Mouse (Mus musculus): ENCODE results near the gene Misp.

The Misp gene

DNA sequence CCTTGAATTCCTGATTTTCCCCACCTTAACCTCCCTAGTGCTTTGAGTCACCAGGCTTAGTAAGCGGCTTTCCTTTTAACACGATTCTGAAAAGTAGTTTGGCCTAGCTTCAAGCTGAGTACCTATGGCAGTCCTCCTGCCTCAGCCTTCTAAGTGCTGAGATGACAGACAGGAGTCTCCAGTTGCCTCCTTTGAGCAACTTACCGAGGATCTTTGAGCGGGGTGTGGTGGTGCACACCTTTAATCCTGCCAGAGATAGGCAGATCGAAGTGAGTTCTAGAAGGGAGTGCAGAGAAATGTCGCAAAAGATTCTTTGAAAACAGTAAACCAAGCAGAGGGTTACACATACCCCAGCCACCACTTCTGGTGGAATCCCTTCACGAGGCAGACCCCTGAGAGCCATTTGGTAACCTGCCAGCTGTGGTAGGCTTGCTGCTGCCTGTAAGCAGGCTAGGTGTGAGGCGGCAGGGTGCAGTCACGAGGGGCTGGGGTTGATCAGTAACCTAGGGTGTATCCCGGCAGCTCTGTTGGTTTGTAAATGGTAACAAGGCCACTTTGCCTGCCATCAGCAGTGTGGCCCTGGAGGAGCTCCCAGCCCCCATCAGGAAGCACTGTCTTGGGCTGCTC lies 34.9 kb downstream of the Misp start:
- no peak for DNase-seq (ENCODE audit: low spot score)

DNA sequence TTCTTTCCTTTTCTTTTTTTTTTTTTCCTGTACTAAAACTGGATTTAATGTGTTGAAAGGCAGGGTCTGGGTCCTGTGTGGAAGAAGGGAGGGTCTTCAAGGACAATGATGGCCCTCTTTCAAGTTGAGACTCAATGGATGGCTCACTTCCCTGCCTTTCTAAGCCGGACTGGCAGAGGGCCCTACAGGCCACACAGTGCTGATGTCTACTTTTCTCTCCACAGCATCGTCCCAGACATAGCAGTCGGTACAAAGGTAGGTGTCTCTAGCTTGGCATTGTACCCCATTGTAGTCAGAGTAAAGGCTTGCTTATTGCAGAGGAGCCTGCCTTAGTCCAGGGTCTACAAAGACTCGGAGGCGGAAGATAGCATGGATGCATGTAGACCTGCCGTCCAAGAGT lies 35.5 kb downstream of the Misp start:
- DNase-seq (ENCODE audit: low spot score), result no peak

DNA sequence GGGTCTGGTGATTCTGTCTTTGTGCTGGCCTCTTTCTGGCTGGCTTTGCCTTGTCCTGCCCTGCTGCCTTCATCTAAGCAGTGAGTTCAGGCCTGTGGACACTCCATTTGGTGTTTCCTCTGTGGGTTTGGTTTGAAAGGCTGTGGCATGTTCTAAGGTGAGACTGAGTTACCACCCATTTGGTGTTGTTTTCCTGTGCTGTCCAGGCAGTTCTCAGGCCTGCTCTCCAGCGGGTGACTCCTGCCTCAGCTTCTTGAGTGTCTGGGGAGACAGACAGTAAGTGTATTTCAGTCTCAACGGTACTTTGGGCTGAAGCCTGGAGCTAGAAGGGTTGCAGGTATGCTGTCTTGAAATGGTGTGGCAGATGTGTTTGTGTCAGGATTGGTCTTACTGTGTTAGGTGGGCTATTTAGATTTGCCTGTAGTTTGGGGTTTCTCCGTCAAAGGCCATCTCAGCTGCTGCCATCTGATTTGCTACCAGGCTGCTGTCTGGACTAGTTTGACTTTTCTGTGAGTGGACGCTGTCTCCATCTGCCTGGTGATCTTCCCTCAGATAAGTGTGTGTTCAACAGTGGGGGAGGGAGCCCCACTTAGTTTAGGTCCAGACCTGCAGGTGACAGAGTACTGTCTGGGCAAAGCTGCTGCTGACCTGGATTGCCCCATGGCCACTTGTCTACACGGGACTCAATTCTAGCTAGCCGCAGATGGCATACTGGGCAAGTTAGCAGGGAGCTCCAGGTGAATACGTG lies 36.1 kb downstream of the Misp start:
- no peak for DNase-seq (ENCODE audit: low spot score)

DNA sequence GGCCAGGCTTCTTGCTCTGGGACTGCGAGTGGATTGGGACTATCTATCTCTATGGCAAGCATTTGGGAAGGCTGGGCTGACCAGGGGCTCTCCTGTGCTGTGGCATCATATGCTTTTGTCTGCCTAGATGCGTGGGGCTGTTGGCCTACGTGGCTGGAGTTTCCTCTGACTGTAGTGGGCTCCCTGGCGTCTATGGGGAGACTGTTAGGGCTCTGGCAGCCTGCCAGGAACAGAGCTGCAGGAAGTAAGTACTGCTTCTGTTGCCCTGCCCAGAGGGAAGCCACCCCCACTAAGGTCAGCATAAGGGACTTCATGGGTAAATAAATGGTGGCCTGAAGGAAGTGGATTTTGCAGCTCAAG lies 36.6 kb downstream of the Misp start:
- DNase-seq (ENCODE audit: low spot score), result no peak

DNA sequence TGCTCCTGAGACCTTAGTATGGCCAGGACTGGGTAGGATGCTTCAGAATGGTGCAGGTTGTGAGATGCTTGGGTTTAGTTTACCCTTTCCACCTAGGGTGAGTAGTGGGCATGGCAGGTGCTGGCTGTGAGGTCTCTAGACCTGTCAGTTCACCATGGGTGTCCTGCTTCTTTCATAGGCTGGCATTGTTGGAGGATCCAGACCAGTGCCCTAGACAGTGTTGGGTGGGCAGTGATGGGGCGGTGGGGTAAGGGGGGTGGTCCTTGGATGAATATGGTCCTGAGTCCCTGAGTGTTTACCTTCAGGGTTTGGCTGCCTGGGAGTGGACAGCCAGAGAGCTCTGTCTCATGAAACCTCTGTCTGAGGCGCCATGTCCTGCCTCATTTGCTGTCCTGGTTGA lies 37.1 kb downstream of the Misp start:
- DNase-seq (ENCODE audit: low spot score), result no peak

DNA sequence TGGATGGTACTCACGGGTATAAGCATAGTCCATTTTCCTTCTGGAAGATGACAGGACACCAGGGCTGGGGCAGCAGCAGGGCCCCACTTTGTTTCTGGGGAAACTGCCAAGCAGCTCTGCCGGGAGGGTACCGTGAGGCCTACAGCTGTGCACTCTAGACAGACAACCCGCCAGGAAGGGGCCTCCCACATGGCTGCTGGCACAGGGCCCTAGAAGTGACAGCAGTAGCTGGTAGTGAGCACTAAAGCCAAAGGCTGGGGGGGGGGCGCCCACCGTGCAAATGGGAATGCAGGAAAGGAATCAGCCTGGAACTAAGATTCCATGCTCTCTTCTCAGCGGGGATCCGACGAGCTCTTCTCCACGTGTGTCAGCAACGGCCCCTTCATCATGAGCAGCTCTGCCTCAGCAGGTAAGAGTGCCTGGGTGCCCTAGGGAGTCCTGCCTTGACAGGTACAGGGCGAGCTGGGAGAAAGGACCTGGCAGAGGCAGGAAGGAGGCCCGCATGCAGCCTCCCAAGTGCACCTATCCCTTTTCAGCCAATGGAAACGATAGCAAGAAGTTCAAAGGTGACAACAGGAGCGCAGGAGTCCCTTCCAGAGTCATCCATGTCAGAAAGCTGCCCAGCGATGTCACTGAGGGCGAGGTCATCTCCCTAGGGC lies 37.8 kb downstream of the Misp start:
- peak; percentile 67 for DNase-seq (ENCODE audit: low spot score)

DNA sequence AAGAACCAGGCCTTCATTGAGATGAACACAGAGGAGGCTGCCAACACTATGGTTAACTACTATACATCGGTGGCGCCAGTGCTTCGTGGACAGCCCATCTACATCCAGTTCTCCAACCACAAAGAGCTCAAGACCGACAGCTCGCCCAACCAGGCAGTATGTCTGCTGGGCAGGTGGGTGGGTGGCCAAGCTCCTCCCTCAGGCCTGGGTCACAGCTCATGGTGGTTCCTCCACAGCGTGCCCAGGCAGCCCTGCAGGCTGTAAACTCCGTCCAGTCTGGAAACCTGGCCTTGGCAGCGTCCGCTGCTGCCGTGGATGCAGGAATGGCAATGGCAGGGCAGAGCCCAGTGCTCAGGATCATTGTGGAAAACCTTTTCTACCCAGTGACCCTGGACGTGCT lies 38.3 kb downstream of the Misp start:
- DNase-seq (ENCODE audit: low spot score), result no peak

DNA sequence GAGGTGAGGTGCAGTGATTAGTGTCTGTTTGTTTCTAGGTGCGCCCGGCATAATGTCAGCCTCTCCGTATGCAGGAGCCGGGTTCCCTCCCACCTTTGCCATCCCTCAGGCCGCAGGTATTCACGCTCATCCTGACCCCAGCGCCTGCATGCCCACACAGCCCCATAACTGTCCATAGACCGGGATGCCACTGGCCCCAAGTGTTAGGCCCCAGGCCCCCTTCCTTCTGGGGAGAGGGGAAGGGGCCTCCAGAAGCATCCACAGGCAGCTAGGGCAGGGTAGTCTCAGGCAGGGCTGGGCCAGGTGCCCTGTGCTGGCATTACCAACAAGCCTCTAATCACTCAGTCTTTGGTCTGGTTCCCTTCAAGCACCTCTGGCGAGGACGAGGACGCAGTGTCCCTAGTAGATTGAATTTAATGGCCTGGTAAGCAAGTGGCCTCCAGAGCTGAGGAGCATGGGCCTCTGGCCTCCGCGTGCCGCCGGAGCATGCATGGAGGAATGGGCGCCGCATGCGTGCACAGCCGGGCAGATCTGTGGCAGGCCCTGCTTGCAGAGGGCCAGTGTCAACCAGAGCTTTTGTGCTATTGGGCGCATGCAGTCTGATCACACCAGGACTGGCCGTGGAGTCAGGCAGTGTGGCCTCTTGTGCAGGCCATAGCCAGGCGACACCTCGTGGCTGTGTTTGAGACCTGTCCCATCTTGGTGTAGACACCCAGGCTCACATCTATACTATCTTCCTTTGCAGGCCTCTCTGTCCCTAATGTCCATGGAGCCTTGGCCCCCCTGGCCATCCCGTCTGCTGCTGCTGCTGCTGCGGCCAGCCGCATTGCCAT lies 39.5 kb downstream of the Misp start:
- DNase-seq (ENCODE audit: low spot score), result no peak

DNA sequence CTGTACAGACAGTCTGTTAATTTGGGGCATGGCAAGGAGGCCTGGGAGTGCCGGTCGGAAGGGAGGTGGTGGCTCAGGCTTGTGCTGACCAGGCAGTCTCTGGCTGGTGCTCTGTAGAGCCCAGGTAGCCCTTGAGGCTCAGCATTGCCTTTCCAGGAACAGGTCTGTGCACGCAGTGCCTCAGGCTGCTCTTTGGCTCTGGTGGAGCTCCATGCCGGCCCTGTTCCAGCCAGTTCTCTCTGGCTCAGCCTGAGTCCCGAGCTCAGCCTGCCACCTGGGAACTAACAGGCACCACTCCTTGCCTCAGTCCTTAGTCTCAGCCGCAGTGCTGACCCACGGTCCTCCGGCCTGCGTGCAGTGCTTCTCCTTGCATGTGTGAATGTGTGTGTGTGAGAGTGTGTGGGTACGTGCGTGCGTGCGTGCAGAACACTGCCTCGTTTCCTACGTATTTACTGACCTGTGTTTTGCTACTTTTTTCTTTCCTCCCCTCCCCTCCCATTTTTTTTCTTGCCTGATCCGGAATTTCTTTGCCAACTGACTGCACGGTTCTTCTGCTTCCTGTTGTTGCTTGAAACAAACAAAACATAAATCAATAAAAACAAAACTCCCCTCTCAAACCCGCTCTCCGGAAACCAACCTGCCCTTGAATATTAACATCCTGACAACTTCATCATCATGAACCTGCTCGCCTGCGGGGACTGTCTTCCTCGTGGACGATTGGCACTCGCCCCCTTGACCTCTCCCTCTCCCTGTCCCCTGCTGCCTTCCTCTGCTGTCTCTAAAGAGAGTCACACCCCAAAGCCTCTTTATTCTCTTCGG lies 40.6 kb downstream of the Misp start:
- DNase-seq (ENCODE audit: low spot score), result no peak

DNA sequence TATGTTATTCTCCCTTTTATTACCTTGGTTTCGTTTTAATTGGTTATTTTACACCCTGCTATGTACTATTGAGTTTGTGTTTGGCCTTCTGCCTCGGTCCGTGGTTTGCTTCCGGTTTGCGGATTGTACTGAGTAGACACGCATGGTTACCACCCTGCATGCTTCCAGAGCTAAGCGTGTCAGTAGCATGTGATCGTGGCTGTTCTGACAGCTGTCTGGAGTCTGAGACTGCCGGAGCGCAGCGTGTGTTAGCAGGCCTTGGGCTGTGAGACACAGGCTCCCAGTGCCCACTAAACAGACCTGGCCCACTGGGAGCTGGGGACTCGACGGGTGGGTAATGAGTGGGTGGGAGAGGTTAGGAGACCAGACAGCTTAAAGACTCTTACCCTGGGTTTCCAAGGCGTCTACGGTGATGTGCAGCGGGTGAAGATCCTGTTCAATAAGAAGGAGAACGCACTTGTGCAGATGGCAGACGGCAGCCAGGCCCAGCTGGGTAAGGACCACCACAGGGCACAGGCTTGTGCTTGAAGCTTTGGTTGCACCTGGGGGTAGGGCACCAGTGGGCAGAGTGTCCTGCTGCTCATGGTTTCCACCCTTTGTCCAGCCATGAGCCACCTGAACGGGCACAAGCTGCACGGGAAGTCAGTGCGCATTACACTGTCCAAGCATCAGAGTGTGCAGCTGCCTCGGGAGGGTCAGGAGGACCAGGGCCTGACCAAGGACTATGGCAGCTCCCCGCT lies 41.4 kb downstream of the Misp start:
- DNase-seq (ENCODE audit: low spot score), result no peak

DNA sequence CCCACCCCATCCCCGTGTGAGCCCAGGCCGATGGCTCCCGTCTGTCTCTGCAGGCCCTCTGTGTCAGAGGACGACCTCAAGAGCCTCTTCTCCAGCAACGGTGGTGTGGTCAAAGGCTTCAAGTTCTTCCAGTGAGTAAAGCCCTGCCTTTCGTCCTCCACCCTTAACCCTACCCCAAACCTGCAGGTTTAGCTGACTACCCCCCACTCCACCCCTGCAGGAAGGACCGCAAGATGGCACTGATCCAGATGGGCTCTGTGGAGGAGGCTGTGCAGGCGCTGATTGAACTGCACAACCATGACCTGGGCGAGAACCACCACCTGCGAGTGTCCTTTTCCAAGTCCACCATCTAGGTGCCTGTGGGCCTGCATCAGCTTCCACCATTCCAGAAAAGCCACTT lies 42.1 kb downstream of the Misp start:
- DNase-seq (ENCODE audit: low spot score), result no peak

DNA sequence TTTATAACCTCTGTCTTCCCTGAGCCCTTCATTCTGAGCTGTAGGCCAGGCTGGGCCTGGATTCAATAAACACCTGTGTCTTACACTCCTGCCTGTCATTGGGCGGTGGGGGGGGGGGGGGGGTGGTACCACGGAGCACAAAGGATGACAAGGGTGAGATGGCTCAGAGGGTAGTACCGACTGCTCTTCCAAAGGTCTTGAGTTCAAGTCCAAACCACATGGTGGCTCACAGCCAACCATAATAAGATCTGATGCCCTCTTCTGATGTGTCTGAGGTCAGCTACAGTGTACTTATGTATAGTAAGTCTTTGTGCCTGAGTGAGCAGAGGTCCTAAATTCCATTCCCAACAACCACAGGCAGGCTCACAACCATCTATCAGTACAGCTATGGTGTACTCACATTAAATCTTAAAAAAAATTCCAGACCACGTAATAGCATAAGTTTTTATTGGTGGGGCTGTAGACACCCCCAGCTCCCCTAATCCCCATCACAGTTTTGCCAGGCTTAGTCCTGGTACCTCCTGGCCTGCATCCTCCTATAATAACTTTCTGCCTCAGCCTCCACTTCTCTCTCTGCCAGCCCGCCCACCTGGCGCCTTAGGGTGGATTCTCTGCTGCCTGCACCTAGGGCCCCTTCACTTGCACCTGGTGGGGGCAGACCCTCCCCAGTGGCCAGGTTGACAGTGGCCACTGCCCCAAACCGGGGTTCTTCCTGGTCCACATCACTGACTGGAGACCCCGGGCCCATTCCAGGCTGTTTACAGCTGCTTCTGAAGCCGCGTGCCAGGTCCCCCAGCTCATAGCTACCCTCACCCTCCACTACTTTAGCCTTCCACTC lies 43.8 kb downstream of the Misp start:
- no peak for DNase-seq (ENCODE audit: low spot score)

DNA sequence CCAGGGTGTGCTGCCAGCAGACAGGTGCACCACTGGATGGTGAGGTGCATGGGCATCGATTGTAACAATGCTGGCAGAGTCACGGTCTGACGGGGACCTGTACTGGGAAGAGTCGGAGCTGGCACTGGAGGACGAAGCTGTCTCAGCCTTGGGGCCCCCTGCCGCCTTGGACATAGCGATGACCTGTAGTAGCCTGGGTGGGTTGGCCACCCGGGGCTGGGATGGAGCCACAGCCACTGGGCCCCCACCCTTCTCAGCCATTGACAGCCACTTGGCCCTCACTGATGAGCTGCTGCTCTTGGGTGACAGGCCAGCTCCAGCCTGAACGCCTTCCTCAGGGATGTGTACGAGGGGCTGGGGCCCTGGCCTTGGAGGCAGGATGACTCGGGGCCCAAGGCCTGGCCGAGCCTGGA lies 44.4 kb downstream of the Misp start:
- DNase-seq (ENCODE audit: low spot score), result no peak

DNA sequence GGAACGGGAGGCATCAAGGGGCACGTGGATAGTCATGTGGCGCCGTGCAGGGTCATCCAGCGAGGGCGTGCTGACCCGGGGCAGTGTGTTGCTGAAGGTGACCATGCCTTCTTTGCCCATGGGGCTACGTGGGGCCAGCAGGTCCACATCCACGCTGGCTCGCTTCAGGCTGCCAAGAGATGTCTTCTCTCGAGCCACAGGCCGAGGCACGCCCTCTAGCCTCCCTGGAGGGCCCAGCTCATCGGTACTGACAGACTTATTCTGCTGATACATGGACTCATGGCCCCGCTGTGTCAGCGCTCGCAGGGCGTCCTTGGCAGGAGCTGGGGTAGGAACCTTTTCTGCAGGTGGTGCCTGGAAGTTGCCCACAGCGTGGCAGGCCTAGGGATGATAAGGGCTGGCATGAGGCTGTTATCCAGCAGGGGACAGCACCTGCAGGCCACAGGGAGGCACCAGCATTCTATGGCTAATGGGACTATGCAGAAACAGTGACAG lies 45.1 kb downstream of the Misp start:
- peak; percentile 72 for DNase-seq (ENCODE audit: low spot score)

DNA sequence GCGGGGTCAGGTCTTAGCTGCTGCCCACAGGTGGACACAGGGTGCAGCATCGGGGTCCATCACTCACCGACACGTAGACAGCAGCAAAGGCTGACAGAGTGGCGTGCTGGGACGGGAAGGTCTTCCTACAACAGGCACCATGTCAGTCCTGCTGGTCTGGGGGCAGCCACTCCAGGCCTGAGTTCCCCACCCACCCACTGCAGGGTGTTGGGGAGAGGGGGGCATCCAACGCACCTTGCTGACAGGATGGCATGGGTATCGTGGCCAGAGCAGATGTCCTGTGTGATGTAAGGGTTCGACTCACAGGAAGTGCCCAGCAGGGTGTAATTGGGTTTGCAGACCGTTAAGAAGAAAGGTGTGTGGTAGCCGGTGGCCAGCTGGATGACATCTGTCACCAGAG lies 45.8 kb downstream of the Misp start:
- no peak for DNase-seq (ENCODE audit: low spot score)

DNA sequence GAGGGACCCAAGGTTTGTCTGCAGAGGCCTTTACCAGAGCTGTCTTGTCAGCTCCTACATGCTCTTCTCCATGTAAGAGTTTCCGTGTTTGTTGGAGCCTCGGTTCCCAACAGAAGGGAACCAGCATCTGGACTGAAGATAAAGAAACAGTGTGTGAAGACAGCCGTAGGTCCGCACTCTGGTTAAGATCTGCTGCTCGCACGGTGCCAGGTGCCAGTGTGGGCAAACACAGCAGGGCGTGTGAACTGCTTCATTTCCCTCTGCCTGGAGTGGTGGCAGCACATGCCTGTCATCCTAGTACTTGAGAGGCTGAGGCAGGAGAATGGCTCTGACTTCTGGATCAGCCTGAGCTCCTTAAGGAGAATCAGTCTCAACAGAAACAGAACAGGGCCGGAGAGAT lies 51.1 kb downstream of the Misp start:
- no peak for DNase-seq (ENCODE audit: low spot score)

DNA sequence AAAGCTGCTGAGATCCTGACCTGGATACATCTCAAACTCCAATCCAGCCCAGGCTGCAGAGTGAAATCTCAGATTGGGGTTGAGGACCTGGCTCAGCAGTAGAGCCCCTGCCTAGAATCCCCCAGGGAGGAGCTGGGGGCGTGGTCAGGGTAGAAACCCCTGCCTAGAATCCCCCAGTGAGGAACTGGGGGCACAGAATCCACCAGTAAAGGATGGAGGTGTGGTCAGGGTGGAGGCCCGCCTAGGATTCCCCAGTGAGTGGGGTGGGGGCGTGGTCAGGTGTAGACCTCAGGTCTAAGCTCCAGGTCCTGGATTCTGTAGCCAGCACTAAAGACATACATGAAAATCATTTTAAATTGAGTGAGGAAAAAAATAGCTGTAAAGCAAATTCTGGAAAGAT lies 52.1 kb downstream of the Misp start:
- DNase-seq (ENCODE audit: low spot score), result no peak

DNA sequence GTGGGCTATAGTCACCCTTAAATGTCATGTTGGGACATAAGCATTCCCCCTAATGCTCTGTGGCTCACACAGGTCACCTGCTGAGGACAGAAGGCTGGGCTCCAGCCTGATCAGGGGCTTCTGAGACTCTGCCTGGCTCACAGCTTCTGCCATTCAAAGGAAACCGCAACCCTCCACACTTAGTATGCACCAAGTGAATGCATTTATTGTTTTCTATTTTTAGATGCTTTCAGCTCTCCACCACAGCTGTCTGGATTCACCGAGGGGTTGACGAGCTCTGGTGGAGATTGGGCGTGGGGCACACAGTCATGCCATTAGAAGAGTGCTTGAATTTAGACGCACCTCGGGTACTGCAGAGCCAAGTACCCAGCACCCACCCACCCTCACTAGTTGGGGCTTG lies 52.5 kb downstream of the Misp start:
- DNase-seq (ENCODE audit: low spot score), result no peak

DNA sequence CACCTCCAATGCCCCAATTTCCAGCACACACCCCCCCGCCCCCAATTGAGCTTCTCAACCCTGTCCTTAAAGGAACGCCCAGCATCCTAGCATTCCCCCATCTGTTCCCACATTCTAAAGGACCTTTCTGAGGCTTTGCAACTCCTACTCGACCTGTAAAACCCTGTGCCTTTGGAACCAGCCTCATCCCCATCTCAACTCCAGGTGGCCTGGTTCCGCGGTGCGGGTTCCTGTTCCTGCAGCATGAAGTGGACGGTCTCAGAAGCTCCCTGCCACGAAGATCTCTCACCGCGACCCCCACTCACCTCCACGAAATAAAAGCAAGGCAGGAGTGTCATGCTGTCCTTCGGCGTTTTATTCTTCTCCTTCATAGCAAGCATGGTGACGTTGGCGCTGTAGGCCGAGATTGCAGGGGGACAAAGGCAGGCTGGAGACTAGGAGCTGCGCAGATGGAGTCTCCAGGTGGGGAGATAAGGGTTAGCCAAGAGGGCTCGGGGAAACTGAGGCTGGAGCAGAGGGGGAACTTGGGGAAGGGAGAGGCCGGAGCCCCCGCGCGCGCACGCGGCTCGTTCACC lies 53.0 kb downstream of the Misp start:
- no peak for DNase-seq (ENCODE audit: low spot score)
